Mouse (Mus musculus) gastrocnemius, postnatal 14 days (tissue): ENCODE measurements around the gene Tex37. TPM values are rescaled to one million over a fixed set of nuclear protein-coding genes. Genes with fewer than 3 reads are reported as not detected.

ENCODE experiments used
- DNase-seq: peaks from one replicate; pipeline ENCODE4 v3.0.0; 2021; ENCODE audit warnings: mixed read lengths
- intact Hi-C: fragments of 180-260 bp; cut with DNase I; formaldehyde crosslinking; loops from one replicate; pipeline ENCODE4 v1.15.1; 2025; ENCODE audit warnings: low total_unique reads
- long read RNA-seq, 2 experiments: library from polyadenylated mRNA; stranded (forward); transcript quantifications; one replicate each; pipeline ENCODE4 v2.0.0; 2021
- total RNA-seq, 2 experiments: library from RNA; stranded (reverse); gene quantifications; 2 replicates each; pipeline ENCODE4 v1.2.3; 2021

The Tex37 gene
- total RNA-seq = not detected
- long read RNA-seq, experiment 1 = 0 reads
- long read RNA-seq, experiment 2 = 0 reads

DNA sequence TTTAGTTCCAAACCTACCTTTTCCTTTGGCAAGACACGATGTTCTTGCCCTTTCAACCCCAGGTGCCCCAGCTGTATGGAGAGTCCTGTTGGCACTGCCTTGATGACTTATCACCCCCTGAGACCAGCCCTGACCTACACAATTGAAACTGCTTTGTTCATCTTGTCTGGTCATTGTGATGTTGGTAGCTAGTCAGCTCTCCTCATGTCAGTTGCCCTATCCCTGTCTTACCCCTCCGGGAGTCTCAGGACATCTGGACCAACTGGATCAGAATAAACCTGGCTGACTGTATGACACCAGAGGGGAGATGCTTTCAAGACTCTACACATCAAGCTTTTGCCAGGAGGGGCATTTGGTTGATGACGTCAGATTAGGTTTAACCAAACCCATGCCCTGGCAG is at the start of gene Tex37:
TSS of gene Tex37 (minus strand) at position 101 of the 400 bp plus-strand sequence.
- no peak for DNase-seq
- intact Hi-C loops = no loop called here

DNA sequence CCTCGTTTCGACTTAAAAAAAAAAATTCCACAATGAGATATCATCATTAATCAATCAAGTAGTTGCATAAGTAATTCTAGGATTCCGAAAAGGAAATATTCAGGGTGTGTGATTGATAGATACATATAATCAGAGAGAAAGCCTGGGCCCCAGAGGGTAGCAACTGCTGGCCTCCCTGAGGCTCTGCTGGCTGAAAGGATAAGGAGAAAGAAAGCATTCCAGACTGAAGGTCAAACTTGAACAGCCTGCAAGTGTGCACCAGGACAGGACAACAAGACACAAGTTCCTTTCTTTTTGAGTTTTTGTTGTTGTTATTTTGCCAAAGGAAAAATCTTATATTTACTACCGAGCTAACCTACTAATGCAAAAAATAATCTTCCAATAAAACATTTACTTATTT is 49.6 kb upstream of the Tex37 start:
- intact Hi-C loops = no loop called here
- DNase-seq = no peak

DNA sequence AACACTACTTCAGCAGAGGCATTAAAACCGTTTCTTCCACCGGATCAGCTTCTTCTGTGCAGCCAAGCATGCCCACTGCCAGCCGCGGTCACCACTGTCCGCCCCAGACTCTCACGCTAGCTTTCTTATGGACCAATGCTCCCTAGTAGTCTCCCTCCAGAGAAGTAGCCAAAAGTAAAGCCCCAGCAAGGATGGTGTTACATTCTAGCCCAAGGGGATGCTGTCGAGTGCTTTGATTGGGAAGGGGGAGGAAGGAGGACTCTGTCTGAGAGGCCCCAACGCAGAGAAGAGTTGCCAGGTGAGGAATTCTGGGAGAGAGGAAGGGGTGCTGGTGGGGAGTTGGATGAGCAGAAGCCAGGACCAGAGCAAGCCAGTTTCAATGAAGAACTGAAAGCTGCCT is 48.7 kb upstream of the Tex37 start:
- no peak for DNase-seq
- intact Hi-C loops = no loop called here

DNA sequence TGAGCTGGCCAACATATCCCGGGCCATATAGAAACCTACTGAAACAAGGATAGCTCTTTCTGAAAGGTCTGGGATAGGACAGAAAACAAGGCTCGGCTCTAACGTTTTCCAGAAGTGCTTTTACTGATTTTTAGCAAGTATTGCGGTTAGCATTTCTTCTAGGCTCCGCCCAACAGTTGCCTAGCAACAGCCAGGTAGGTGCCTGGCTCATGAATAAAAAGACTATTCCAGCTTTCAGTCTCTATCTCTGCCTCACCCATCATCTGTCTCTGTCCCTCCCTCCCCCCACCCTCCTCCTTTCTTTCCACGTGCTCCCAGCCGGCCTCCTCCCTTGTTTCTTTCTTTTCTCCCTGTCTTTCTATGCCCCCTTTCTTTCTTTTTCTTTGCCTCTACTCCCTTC is 47.0 kb upstream of the Tex37 start:
- no peak for DNase-seq
- intact Hi-C loops = no loop called here

DNA sequence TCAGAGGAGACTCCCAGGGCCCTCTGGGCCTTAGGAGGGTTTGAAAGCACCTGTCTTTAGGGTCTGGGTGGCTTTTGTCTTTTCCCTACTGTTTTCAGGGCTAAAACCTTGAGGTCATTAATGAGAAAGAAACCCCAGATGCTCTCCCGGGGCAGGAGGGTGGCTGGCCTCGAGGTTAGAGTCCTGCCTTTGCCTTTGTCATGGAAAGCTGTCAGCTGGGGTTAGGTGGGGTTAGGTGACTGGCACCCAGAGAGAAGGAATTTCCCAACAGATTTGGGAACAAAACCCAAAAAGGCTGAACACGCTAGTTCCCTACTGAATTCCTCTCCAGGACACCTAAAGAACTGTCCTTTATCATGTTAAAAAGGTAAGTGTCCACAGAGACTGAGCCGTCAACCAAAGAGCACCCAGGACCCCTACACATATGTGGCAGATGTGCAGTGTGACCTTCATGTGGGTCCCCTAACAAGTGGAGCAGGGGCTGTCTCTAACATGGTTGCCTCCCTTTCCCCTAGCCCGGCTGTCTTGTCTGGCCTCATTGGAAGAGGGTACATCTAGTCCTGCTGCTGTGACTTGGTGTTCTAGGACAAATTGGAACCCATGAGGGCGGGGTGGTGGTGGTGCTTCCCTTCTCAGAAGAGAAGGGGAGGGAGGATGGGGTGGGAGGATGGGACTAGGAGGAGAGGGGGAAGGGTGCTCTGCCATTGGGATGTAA is 45.5 kb upstream of the Tex37 start:
- no peak for DNase-seq
- intact Hi-C loops = loop anchor here (5.0 kb wide), 1 partner anchor 153 kb away; no protein-coding TSS in a partner anchor

DNA sequence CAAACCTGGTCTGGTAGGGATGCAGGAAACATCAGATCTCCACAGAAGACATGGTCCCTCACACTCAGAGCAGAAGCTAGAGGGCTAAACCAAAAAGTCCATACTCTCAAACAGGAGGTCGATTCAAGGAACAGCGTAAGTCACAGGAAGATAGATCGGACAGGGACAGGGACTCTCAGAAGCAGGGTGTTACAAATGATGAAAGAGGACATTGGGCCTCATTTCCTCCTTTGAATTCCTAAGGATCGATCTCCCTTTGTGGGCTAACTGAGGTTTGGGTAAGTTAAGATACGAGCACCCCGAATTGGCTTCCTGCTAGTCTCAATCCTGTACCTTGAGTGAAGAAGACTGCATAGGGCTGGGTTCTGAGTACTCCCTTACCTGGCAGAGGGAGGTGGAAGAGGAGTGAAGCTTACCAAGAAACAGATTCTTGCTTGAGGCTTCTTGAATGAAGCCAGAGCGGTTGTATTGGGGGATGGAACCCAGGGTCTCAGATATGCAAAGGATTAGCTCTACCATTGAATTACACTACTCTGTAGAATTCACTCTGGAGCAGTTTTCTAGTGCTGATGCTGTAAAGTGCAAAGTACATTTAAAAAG is 38.7 kb upstream of the Tex37 start:
- no peak for DNase-seq
- intact Hi-C loops = no loop called here

DNA sequence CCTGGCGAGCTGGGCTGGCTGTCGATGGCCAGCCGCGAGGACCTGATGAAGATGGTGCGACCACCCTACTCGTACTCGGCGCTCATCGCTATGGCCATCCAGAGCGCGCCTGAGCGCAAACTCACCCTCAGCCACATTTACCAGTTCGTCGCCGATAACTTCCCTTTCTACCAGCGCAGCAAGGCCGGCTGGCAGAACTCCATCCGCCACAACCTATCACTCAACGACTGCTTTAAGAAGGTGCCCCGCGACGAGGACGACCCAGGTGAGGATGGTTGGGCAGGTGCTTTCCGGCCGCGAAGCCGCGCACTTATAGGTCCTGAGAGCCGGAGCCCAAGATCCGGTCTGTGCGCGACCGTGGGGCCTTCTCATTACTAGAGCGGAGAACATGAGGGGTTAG is 38.2 kb upstream of the Tex37 start:
- DNase-seq = no peak
- intact Hi-C loops = no loop called here

DNA sequence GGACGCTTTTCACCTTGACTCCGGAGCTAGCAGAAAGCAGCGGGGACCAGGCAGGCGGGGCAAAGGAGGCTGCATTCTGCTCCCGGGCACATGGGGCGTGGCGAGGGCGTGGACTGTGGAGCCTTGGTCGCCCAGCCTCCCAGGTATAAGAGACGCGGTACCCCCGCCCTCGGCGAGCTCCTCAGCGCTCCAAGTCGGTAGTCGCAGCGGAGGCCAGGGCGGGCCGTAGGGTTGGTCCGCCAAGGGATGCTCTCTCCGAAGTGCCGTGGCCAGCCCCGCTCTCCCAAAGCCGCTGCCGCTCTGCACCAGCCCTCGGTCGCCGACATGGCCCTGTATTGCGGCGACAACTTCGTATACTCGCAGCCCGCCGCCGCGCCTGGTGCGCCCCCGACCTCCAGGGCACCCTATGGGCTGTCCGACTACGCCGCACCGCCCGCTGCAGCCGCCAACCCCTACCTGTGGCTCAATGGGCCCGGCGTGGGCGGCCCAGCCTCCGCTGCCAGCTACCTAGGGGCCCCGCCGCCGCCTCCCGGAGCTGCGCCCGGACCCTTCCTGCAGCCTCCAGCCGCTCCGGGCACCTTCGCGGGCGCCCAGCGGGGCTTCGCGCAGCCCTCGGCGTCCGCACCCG is 37.7 kb upstream of the Tex37 start, which contains the start of gene Foxi3:
TSS of gene Foxi3 (plus strand) at position 247 of the 628 bp plus-strand sequence.
- DNase-seq = peak; percentile 8
- intact Hi-C loops = no loop called here

DNA sequence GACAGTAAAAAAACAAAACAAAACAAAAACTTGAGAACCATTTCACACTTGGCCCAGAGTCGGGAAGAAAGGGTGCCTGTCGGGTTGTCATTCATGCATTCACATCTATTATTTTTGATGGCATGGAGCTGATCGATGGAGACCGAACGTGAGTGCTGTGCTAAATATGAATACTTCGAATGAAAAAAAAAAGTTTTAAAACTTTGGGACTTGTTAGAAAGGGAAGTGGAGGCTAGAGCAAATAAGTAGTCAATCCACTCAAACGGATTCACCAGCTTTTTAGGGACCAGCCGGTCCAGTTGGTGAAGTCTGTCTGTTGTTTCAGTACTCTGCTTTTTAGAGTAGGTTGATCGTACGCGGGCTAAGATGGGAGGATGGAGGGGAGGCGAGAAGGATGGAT is 37.1 kb upstream of the Tex37 start:
- intact Hi-C loops = no loop called here
- no peak for DNase-seq

DNA sequence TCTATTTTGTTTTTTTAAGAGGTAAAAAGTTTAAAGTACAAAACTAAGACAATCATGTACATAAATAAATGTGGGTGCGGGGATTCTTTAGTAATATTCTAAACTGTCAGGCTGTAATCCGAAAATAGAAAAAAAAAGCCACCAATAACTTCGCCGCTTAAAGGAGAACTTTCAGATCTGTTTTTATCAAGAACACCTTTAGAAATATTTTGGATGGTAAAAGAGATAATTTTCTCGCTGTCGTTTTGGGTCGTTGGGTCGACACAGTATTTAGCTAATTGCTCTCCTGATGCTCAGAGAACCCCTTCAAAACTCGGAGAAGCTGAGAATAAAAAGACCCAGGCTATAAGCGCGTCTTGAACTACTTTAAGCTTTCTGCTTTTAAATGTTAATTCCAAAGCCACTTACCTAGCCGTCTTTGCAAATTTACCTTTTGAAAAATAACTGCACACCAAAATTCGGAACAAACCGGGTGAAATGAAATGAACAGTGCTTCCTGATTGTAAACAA is 36.6 kb upstream of the Tex37 start:
- DNase-seq = no peak
- intact Hi-C loops = no loop called here

DNA sequence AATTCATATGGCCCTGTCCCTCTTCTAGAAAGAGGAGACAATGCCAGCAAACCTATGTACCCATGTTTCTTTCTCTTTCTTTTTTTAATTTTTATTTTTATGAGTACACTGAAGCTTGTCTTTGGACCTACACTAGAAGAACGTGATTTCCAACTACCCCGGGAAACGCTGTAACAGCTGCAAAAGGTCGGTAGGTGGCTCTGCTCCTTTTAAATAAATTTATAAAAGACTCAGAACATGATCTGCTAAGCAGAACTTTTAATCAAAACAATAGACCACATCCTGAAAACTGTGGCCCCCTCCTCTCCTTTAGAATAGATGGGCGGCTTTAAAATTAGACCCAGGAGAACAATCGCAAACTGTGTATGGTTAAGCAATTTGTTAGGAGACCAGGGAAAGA is 35.3 kb upstream of the Tex37 start:
- intact Hi-C loops = no loop called here
- no peak for DNase-seq

DNA sequence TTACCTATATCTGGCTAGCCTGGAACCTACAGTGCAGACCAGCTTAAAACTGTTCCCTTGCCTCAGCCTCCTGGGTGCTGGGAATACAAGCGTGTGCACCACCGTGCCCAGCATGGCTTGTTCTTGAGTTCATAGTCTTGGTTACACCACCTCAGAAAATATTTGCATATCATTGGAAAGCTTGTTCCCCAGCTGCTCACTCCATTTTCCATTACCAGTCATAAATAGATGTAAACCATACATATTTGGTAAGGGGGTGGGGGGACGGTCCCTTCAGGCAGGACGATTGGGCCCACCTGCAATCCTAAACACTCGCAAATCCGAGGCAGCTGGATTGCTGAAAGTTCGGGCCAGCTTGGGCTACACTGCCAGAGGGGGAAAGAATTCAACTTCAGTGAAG is 34.5 kb upstream of the Tex37 start:
- intact Hi-C loops = loop anchor here (2.0 kb wide), 1 partner anchor 172 kb away; no protein-coding TSS in a partner anchor
- no peak for DNase-seq

DNA sequence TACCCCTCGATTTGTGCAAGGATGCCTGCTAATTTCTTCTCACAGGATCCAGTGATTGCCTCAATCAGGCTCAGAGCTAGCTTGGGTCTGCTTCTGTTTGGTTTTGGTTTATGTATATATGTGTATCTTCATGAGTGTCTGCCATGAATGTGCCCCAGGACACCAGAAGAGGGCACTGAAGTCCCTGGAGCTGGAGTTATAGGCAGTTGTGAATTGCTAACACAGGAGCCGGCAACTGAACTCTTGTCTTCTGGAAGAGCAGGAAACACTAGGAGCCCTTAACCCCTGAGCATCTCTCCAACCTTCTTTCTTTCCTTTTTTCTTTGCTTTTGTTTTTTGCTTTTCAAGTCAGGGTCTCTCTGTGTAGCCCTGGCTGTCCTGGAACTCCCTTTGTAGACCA is 13.1 kb upstream of the Tex37 start:
- intact Hi-C loops = no loop called here
- DNase-seq = no peak

DNA sequence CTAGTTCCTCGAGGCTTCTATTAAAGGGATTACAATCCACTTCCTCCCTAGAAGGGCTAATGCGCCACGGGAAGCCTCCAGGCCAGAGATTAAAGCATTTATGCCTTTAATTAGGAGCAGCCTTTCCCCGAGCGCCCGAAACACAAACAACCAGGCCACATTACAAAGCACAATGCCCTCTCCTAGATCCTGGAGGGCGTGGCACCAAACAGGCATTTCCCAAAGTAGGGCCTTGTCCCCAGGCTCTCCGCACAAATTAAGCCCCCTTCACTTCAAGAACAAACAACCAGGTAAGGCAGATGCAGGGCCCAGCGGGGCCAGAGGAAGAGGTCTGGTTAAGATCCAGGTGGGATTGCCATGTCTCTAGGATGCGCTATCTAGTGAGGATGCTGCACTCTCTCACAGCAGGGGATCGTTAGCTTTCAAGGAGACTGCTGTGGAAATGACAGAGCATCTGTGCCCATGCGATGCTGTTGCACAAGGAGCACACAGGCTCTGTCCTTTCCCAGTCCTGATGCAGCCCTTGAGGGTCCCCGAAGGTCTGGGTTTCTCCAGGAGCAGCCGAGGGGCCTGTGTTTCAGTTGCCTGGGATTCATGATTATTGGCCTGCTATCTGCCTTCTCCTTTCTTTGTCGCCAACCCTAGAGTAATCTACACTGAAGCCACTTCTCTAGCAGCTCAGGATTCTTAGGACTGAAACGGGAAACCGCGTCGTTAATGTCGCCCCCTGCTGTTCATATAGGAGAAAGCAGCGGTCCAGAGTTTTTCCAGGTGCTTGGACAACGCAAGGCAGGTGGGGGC is 2.7 kb upstream of the Tex37 start:
- peak; percentile 15 for DNase-seq
- intact Hi-C loops = no loop called here

DNA sequence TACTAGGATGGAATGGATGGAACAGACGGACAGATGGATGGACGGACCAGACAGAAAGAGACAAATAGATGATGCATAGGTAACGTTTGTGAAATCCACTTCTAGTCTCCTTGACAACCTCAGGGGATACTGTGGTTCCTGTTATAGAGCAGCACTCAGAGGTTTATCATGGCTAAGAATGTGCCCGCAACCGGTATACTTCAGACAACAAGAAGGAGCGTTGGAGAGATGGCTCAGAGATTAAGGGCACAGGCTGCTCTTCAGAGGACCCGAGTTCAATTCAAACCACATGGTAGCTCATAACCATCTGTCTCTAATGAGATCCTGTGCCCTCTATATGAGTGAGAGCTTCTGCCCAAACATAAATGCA is 6.3 kb downstream of the Tex37 start:
- no peak for DNase-seq
- intact Hi-C loops = no loop called here

DNA sequence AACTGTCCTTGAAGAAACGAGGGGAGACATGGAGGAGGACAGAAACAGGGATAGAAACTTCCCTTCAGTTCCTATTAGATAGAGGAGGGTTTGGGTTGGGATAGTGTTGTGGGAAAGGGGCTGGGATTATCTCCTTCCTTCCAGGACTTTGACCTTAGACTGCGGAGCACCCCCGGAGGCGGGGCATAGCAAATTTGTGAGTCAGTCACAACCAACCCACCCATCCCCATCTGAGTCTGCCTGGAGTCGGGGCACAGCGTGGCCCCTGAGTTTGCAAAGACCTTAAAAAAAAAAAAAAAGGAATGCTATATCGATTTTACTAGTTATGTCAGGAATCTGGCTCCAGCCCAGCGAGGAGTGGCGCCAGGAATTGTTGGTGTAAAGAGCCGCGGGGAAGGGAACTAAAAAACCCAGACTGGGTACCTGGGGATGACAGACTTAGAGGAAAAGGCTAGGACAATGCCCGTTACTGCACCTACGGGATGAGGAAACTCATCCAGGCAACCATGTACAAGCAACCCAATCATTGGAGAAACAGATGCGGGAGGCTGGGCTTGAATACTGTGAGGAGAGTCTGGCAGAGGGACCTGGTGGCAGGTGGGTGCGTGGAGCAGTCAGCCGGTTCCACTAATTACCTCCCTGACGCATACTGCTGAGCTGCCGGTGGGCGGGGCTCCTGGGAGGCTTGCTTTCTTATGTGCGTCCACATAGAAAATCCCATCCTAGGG is 6.9 kb downstream of the Tex37 start:
- no peak for DNase-seq
- intact Hi-C loops = no loop called here

DNA sequence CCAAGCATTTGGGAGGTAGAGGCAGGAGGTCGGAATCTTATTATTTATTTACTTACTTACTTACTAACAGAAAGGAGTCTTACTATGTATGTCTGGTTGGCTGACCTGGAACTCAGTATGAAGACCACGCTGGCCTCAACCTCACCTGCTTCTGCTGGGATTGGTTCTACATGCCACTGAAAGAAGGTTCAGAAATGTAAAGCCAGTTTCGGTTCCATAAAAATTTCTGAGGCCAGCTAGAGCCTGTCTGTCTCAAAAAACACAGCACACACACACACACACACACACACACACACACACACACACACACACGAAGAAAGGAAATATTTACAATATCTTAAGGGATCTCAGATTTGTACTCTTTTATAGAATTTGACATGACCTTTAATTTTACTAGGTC is 8.4 kb downstream of the Tex37 start:
- no peak for DNase-seq
- intact Hi-C loops = no loop called here

DNA sequence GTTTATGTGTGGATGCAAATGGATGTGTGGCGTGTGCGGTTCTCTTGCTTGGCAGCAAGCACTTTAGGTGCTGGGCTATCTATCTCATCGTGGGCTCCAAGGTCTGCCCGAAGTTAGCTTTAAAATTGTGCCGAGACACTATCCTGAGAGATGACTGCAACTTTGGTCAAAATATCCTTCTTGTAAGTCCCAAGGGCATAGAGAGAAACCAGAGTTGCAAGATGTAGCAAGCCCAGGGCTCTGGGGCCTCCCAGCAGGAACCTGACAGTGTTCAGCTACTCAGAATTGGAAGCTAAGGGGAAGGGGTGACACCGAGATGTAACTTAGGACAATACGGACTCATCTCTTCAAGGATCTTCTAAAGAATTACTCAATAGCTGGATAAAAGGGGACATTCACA is 9.2 kb downstream of the Tex37 start:
- no peak for DNase-seq
- intact Hi-C loops = no loop called here

DNA sequence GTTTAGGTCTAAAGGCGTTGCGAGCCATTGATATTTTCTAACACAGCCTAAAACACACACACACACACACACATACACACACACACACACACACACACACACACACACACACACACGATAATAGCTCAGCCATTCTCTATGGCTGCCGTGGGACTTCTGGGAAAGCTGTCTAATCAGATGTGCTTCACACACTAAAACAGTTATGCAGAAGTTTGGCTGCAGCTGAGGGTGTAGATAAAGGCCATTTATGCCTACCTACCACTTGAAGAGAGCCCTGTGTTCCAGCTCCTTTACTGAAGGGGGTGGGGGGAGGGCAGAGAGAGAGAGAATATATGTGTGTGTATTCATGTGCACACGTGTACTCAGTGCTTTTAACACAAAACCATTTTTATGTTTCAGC is 15.0 kb downstream of the Tex37 start:
- DNase-seq = no peak

More for the DNA sequence above, 15.0 kb downstream of the Tex37 start:
- intact Hi-C loops = no loop called here
